Mouse (Mus musculus) mature B cell (primary cell): Measurements from ENCODE around the gene Rassf4.
"Not testable (repeated sequence)": the region's sequence is repeated elsewhere in the genome, so short reads cannot be mapped to it uniquely, and the experiment has no call there.

Source experiments
- in situ Hi-C: fragments of 300-500 bp; cut with MboI; formaldehyde crosslinking; loops from 2 replicates; pipeline ENCODE4 v1.14.3; 2019

Gene Rassf4

GRCm38 (mm10) chr6:116636581-116637235 is 37.0 kb downstream of the Rassf4 start:
- in situ Hi-C loops, result no loop called here

- in situ Hi-C loops, result no loop called here
Measured at GRCm38 (mm10) chr6:116635251-116636180, 38.2 kb downstream of the Rassf4 start.

- in situ Hi-C loops, result no loop called here
Measured at GRCm38 (mm10) chr6:116633741-116634695, 39.7 kb downstream of the Rassf4 start.

- in situ Hi-C loops, result no loop called here
Measured at GRCm38 (mm10) chr6:116632129-116632528, 41.6 kb downstream of the Rassf4 start.

- in situ Hi-C loops, result no loop called here
Measured at GRCm38 (mm10) chr6:116629766-116630165, 44.0 kb downstream of the Rassf4 start.

- in situ Hi-C loops, result no loop called here
Measured at GRCm38 (mm10) chr6:116628539-116629171, 45.1 kb downstream of the Rassf4 start, which contains the start of gene Zfp422. TSS of gene Zfp422 (minus strand) at chr6:116628999.

GRCm38 (mm10) chr6:116628095-116628494 is 45.7 kb downstream of the Rassf4 start:
- in situ Hi-C loops, result no loop called here

GRCm38 (mm10) chr6:116626417-116626816 is 47.3 kb downstream of the Rassf4 start:
- in situ Hi-C loops, result not testable (repeated sequence)

GRCm38 (mm10) chr6:116621318-116622023 is 52.3 kb downstream of the Rassf4 start:
- in situ Hi-C loops, result no loop called here

- in situ Hi-C loops, result no loop called here
Measured at GRCm38 (mm10) chr6:116618073-116618472, 55.7 kb downstream of the Rassf4 start.

- in situ Hi-C loops, result no loop called here
Measured at GRCm38 (mm10) chr6:116615719-116616118, 58.0 kb downstream of the Rassf4 start.

- in situ Hi-C loops, result no loop called here
Measured at GRCm38 (mm10) chr6:116607230-116607629, 66.5 kb downstream of the Rassf4 start.

GRCm38 (mm10) chr6:116600969-116601368 is 72.8 kb downstream of the Rassf4 start:
- in situ Hi-C loops, result not testable (repeated sequence)

GRCm38 (mm10) chr6:116584095-116584494 is 89.7 kb downstream of the Rassf4 start, which contains the start of gene Olfr215:
TSS of gene Olfr215 (minus strand) at chr6:116584195.
- in situ Hi-C loops, result no loop called here
